Mouse (Mus musculus) kidney, adult 10 weeks (tissue): ENCODE measurements around the gene Gulp1. TPM values are rescaled to one million over a fixed set of nuclear protein-coding genes. Genes with fewer than 3 reads are reported as not detected.

Experiments
- polyA plus RNA-seq: library from polyadenylated mRNA; stranded (reverse); fragments of 350-450 nt; fragmentation: Illumina TruSeq; extraction: RNeasy Lipid Tissue Mini Kit (QIAGEN cat#74804); gene quantifications from one replicate; pipeline ENCODE4 v1.2.3, GENCODE M21; 2014; ENCODE audit warnings: low read depth, low replicate concordance

Gene Gulp1
- 25.1 TPM for polyA plus RNA-seq

DNA sequence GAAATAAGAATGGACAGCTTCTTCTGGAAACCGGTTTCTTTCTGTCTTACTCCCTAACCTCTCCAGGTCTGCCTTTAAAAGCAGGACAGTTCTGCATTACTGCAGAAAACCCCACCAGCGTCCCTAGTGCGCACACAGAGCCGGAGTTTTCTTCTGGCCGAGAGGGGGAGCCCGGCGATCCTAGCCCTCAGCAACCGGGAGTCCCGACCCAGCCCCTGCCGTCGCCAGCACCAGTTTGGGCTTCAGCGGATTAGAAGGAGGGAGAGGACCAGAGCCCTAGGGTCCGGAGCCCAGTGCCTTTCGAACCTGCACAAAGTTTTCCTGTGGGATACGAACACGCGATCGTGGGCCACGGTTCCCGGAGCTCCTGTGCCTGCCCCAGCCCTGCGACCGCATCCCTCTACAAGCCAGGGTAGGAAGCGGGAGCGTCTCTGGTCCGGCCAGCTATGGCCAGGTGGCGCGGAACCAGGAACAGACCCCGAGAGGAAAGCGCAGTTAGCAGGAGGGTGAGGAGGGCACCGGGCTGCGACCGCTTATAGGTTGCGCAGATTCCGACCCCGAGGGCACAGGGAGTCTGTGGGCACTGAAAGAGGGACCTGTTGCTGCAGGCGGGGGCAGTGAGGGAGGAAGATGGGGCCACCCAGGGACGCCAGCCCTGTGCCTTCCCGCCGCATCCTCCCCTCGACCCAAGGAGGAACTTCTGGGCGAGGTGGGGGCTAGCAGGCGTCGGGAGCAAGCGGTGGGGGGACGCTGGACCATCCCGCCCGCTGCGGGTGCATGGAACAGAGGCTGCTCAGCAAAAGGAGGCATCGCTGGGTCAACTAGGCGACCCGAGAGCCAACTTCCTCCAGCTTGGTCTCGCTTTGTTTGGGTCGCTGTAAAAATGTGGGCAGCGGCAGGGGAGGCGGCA, at the start of gene Gulp1:
Gene Gulp1, plus strand, starts transcription at position 51 of the 910 bp plus-strand sequence.

